Mouse (Mus musculus): Measurements from ENCODE around the gene Palm2. TPM values are rescaled to one million over a fixed set of nuclear protein-coding genes. Genes with fewer than 3 reads are reported as not detected.

Palm2 gene
- polyA plus RNA-seq, 1 experiment from 2014 or later: 2.6 TPM

GRCm38 (mm10) chr4:57682944-57683343 is 248.9 kb downstream of the Palm2 start:
- Histone ChIP-seq H3K9me3 (no peaks in the 10 kb centered on the region), H3K36me3 (no peaks in the 10 kb centered on the region), H3K4me1 (peaks cover 5% of the 10 kb centered on the region; the same call in 1 of the 2 replicates), H3K9ac (no peak overlapping the region), H3K27ac (no peak overlapping the region), H3K4me2 (replicated peaks) (no peak overlapping the region), H3K27me3 (replicated peaks) (no peaks in the 10 kb centered on the region), H3K4me3 (no peak overlapping the region)
- WGBS: 87% methylated on average over 11 of the region's 11 CpGs
- ATAC-seq (ENCODE audit: low FRiP score, low read depth): no peak

- 85% methylated on average over 12 of the region's 12 CpGs for WGBS
- H3K27me3 ChIP-seq (replicated peaks): no peaks in the 10 kb centered on the region
- H3K36me3 ChIP-seq: no peaks in the 10 kb centered on the region
- ATAC-seq (ENCODE audit: low FRiP score, low read depth): no peak
- no peak overlapping the region for H3K4me3 ChIP-seq
- no peak overlapping the region for H3K9ac ChIP-seq
- peaks cover 5% of the 10 kb centered on the region; the same call in 1 of the 2 replicates for H3K4me1 ChIP-seq
- H3K4me2 ChIP-seq (replicated peaks): no peak overlapping the region
- H3K9me3 ChIP-seq: no peaks in the 10 kb centered on the region
- H3K27ac ChIP-seq: no peak overlapping the region
Measured at GRCm38 (mm10) chr4:57684676-57685215, 250.7 kb downstream of the Palm2 start.

GRCm38 (mm10) chr4:57686736-57687135 is 252.7 kb downstream of the Palm2 start:
- Histone ChIP-seq H3K27me3 (replicated peaks) (no peaks in the 10 kb centered on the region), H3K4me2 (replicated peaks) (no peak overlapping the region), H3K27ac (no peak overlapping the region), H3K4me3 (no peak overlapping the region), H3K36me3 (no peaks in the 10 kb centered on the region), H3K9me3 (no peaks in the 10 kb centered on the region), H3K9ac (no peak overlapping the region), H3K4me1 (no peaks in the 10 kb centered on the region)
- no peak for ATAC-seq (ENCODE audit: low FRiP score, low read depth)
- WGBS: 70% methylated on average over 3 of the region's 3 CpGs

- Histone ChIP-seq H3K4me2 (replicated peaks) (no peak overlapping the region), H3K36me3 (no peaks in the 10 kb centered on the region), H3K27ac (no peak overlapping the region), H3K4me3 (no peak overlapping the region), H3K27me3 (replicated peaks) (no peaks in the 10 kb centered on the region), H3K9ac (no peak overlapping the region), H3K9me3 (no peaks in the 10 kb centered on the region), H3K4me1 (no peaks in the 10 kb centered on the region)
- 89% methylated on average over 3 of the region's 3 CpGs for WGBS
- ATAC-seq (ENCODE audit: low FRiP score, low read depth): no peak
Measured at GRCm38 (mm10) chr4:57687583-57687982, 253.5 kb downstream of the Palm2 start.

- Histone ChIP-seq H3K9me3 (no peaks in the 10 kb centered on the region), H3K27ac (no peak overlapping the region), H3K4me3 (no peak overlapping the region), H3K4me2 (replicated peaks) (no peak overlapping the region), H3K36me3 (no peaks in the 10 kb centered on the region), H3K27me3 (replicated peaks) (no peaks in the 10 kb centered on the region), H3K9ac (no peak overlapping the region), H3K4me1 (no peaks in the 10 kb centered on the region)
- ATAC-seq (ENCODE audit: low FRiP score, low read depth): no peak
- WGBS: 84% methylated on average over 9 of the region's 9 CpGs
Measured at GRCm38 (mm10) chr4:57688131-57688530, 254.1 kb downstream of the Palm2 start.

- Histone ChIP-seq H3K36me3 (no peaks in the 10 kb centered on the region), H3K27me3 (replicated peaks) (no peaks in the 10 kb centered on the region), H3K4me3 (no peak overlapping the region), H3K4me2 (replicated peaks) (no peak overlapping the region), H3K9ac (no peak overlapping the region), H3K9me3 (no peaks in the 10 kb centered on the region), H3K27ac (no peak overlapping the region), H3K4me1 (no peaks in the 10 kb centered on the region)
- ATAC-seq (ENCODE audit: low FRiP score, low read depth): no peak
- 78% methylated on average over 6 of the region's 6 CpGs for WGBS
Measured at GRCm38 (mm10) chr4:57690001-57690400, 256.0 kb downstream of the Palm2 start.

GRCm38 (mm10) chr4:57690805-57691204 is 256.8 kb downstream of the Palm2 start:
- Histone ChIP-seq H3K9ac (no peak overlapping the region), H3K4me2 (replicated peaks) (no peak overlapping the region), H3K4me3 (no peak overlapping the region), H3K27ac (no peak overlapping the region), H3K9me3 (no peaks in the 10 kb centered on the region), H3K36me3 (no peaks in the 10 kb centered on the region), H3K4me1 (no peaks in the 10 kb centered on the region), H3K27me3 (replicated peaks) (no peaks in the 10 kb centered on the region)
- 13% methylated on average over 1 of the region's 1 CpGs for WGBS
- ATAC-seq (ENCODE audit: low FRiP score, low read depth): no peak

GRCm38 (mm10) chr4:57694356-57695136 is 260.5 kb downstream of the Palm2 start:
- ATAC-seq (ENCODE audit: low FRiP score, low read depth): no peak
- no peaks in the 10 kb centered on the region for H3K4me1 ChIP-seq
- H3K36me3 ChIP-seq: no peaks in the 10 kb centered on the region
- H3K4me2 ChIP-seq (replicated peaks): no peak overlapping the region
- no peaks in the 10 kb centered on the region for H3K9me3 ChIP-seq
- H3K9ac ChIP-seq: no peak overlapping the region
- 88% methylated on average over 5 of the region's 5 CpGs for WGBS
- H3K4me3 ChIP-seq: no peak overlapping the region
- no peak overlapping the region for H3K27ac ChIP-seq
- no peaks in the 10 kb centered on the region for H3K27me3 ChIP-seq (replicated peaks)

- no peak for ATAC-seq (ENCODE audit: low FRiP score, low read depth)
- Histone ChIP-seq H3K9ac (no peak overlapping the region), H3K27me3 (replicated peaks) (no peaks in the 10 kb centered on the region), H3K27ac (no peak overlapping the region), H3K9me3 (no peaks in the 10 kb centered on the region), H3K4me2 (replicated peaks) (no peak overlapping the region), H3K4me3 (no peak overlapping the region), H3K36me3 (no peaks in the 10 kb centered on the region), H3K4me1 (no peaks in the 10 kb centered on the region)
- WGBS: 95% methylated on average over 11 of the region's 11 CpGs
Measured at GRCm38 (mm10) chr4:57696955-57697354, 262.9 kb downstream of the Palm2 start.

- no peaks in the 10 kb centered on the region for H3K9me3 ChIP-seq
- no peak overlapping the region for H3K9ac ChIP-seq
- H3K27ac ChIP-seq: no peak overlapping the region
- no peaks in the 10 kb centered on the region for H3K36me3 ChIP-seq
- no peak overlapping the region for H3K4me3 ChIP-seq
- H3K27me3 ChIP-seq (replicated peaks): no peaks in the 10 kb centered on the region
- ATAC-seq (ENCODE audit: low FRiP score, low read depth): no peak
- WGBS: 80% methylated on average over 12 of the region's 12 CpGs
- no peak overlapping the region for H3K4me2 ChIP-seq (replicated peaks)
- H3K4me1 ChIP-seq: no peaks in the 10 kb centered on the region
Measured at GRCm38 (mm10) chr4:57697918-57698611, 264.0 kb downstream of the Palm2 start.

GRCm38 (mm10) chr4:57701576-57701975 is 267.5 kb downstream of the Palm2 start:
- Histone ChIP-seq H3K4me2 (replicated peaks) (no peak overlapping the region), H3K36me3 (no peaks in the 10 kb centered on the region), H3K9me3 (no peaks in the 10 kb centered on the region), H3K27ac (no peak overlapping the region), H3K9ac (no peak overlapping the region), H3K4me1 (peaks cover 11% of the 10 kb centered on the region), H3K27me3 (replicated peaks) (no peaks in the 10 kb centered on the region), H3K4me3 (no peak overlapping the region)
- 92% methylated on average over 5 of the region's 5 CpGs for WGBS
- ATAC-seq (ENCODE audit: low FRiP score, low read depth): no peak

GRCm38 (mm10) chr4:57703574-57704470 is 269.8 kb downstream of the Palm2 start:
- Histone ChIP-seq H3K9ac (no peak overlapping the region), H3K4me1 (peaks cover 11% of the 10 kb centered on the region), H3K4me3 (no peak overlapping the region), H3K27me3 (replicated peaks) (no peaks in the 10 kb centered on the region), H3K36me3 (no peaks in the 10 kb centered on the region), H3K27ac (no peak overlapping the region), H3K4me2 (replicated peaks) (no peak overlapping the region; the same call in 1 of the 2 replicates), H3K9me3 (no peaks in the 10 kb centered on the region)
- ATAC-seq (ENCODE audit: low FRiP score, low read depth): peak; percentile 56; the same call in 1 of the 2 replicates
- WGBS: 62% methylated on average over 11 of the region's 11 CpGs

All from neural tube, embryonic 12.5 days (tissue).